Mouse (Mus musculus) layer of hippocampus, postnatal 36 days (tissue): ENCODE results near the gene Mrpl33. TPM values are rescaled to one million over a fixed set of nuclear protein-coding genes. Genes with fewer than 3 reads are reported as not detected.
A peak's percentile ranks its signal among the peaks of the same experiment; 100 is the strongest.
"Not testable (repeated sequence)": the region's sequence is repeated elsewhere in the genome, so short reads cannot be mapped to it uniquely, and the experiment has no call there.

Source experiments
- DNase-seq, 2 experiments: peaks; one replicate each; pipeline ENCODE4 v3.0.0; 2022
- total RNA-seq, 2 experiments: library from RNA; stranded (reverse); gene quantifications; 2 replicates each; pipeline ENCODE4 v1.2.3; 2021

Mrpl33 gene
- total RNA-seq, 2 experiments from 2014 or later = 101 to 104 TPM

DNA sequence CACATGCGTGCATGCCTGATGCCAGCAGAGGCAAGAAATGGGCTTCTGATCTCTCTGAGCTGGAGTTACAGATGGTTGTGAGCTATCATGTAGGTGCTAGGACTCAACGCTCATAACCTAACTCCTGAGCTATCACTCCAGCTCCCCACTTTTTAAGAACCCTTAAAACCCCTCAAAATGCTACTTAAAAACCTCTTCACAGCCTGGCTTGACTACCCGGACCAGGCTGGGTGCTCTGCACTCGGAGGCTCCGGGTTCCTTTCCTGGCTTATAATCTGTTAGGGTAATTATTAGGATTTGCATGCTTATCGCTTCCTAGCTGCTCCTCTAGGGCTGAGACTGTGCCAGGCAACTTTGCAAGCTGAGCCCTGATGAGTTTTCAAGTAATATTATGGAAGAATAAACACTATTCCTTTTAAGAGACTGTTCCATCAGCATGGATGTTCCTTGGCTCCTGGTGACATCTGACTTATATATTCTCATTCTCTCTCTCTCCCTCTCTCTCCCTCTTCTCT, 752 bp downstream of the Mrpl33 start:
- DNase-seq = no peak

DNA sequence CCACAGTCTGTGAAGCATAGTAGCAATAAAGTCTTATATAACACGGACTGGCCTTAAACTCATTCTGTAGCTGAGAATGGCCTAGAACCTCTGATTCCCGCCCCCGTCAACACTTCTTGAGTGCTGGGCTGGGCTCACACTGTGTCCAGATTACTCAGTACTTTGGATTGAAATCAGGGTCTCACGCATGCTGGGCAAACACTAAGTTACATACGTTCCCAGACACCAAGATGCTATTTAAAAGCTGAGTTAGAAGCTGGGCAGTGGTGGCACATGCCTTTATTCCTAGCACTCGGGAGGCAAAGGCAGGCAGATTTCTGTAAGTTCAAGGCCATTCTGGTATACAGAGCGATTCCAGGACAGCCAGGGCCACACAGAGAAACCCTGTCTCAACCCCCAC, 1.4 kb downstream of the Mrpl33 start:
- DNase-seq = no peak

GRCm38 (mm10) chr5:31598579-31598978, 1.8 kb downstream of the Mrpl33 start:
- DNase-seq = no peak

GRCm38 (mm10) chr5:31599161-31599560, 2.4 kb downstream of the Mrpl33 start:
- DNase-seq = no peak

DNA sequence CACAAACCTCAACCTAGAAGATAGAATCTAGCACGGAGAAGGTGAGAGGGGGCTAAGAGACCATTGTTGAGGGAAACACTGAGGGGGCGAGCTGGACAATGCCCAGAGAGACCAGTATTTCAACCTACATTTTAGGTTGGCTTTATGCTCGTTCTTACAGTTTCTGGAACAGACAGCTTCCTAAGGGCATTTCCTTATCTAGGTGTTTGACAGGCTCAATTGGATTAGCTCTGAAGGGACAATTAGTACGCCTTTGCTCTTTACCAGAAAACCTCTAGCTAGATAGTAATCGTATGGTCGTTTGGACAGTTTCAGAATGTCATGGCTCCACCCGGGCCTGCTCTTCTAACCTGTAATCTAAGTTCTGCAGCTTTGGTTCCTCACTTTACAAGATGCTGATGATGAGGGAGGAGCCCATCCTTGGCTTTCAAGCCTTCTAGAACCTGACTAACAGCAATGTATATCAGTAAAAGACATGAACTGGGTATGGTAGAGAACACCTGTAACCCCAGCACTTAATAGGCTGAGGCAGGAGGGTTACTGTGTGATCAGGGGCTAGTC, 4.5 kb downstream of the Mrpl33 start:
- no peak for DNase-seq

DNA sequence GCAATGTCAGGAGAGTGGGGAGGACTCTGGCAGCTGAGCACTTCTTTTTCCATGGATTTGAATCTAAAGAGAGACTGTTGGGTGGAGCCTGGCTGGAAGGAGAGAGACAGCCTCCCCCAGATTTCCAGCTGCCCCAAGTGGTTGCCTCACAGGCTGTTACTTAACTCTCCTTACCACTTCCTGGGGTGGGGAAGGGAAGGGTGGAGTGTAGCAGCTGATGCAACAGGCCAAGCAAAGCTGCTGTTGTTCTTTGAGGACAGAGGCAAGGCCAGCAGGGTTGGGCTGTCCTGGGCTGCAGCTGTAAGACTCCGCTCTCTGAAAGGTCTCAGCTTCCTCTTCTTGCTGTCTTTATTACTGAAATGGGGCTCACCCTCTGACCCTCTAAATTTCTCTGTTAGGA, 5.6 kb downstream of the Mrpl33 start:
- DNase-seq = peak; percentile 12 to 14

DNA sequence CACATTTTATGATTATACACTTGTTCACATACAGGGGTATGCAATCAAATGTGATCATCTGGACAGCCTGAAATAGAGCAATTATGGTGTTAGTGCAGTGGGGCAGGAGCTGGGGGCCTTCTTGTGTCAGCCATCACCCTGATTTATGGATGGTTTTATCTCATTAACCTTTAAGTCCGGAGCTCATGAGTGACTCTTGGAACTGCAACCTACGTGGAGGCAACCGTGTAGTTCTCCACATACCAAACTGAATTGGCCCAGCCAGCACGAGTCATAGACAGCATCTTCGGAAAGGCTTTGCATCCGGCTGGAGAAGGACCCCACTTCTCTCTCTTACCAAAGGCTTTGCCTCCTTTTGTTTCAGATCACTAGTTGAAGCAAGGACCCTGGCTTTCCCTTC, 7.0 kb downstream of the Mrpl33 start:
- no peak for DNase-seq

GRCm38 (mm10) chr5:31606151-31606550, 9.4 kb downstream of the Mrpl33 start:
- DNase-seq = no peak

- DNase-seq = no peak
Measured at GRCm38 (mm10) chr5:31610376-31611086, 13.8 kb downstream of the Mrpl33 start.

- DNase-seq = no peak
Measured at GRCm38 (mm10) chr5:31611186-31611585, 14.5 kb downstream of the Mrpl33 start.

DNA sequence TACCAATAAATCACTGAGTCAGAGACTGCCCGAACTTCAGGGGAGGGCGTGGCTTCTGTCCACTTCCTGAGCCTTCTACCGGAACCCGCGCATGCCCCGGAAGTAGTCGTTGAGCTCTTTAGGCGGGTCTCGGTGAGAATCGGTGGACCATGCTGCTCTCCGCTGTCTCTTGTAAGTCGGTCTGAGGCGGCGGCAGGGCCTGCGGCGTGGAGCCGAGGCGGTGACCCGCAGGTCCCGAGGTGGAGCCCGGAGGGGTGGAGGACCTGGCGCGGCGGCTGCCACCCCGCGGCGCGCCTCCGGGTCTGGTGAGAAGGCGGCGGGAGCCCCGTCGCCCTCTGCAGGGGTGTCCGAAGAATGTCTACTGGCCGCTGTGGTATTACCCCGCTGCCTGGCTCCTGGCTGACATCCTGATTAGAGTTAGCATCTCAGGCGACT, 17.1 kb downstream of the Mrpl33 start:
- peak; percentile 74 to 78 for DNase-seq

DNA sequence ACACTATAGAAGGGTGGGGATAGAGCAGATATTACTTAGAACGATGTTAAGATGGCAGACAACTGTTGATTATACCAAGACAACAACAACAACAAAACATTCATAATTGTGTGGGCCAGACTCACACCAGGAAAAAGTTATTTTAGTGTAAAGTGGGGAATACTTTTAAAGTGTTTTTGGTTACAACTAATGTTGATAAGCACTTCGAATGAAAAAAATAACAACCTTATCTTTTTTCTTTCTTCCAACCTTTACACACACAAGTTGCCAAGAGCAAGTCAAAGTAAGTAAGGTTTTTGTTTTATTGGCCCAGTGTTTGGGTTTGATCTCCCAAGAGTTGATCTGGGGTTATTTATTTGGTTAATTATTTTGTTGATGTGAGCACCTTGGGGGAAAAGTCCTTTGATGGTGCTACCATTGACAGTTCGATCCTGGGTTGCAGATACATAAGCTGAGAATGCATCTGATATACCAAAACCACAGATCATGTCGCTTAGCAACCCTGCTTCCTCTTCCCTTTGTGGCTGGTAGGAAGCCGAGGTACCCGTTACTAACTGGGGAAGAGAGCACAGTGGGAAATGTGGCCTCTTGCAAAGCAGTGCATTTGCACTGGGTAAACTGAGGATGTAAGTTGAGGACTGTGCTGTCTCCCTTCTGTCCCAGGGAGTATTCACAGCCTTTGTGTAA, 17.7 kb downstream of the Mrpl33 start:
- no peak for DNase-seq

DNA sequence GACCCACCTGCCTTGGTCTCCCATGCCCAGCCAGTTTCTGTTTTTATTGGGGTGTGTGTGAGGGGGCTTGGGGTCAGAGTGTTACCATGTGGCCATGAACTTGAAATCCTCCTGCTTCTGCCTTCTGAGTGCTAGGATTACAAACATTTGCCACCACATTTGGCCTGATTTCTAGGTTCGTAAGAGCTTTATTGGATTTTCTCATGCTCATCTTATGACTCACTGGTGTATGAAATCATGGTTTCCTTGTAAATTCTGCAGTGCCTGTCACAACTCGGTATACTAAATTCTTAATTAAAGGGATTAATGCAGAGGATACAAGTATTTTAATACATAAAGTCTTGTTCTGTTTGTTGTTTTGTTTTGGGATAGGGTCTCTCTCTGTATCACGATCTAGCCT, 23.6 kb downstream of the Mrpl33 start:
- DNase-seq = no peak

- DNase-seq = no peak
Measured at GRCm38 (mm10) chr5:31627117-31627516, 30.4 kb downstream of the Mrpl33 start.

GRCm38 (mm10) chr5:31627562-31628526, 31.1 kb downstream of the Mrpl33 start:
- DNase-seq = no peak

- DNase-seq = no peak
Measured at GRCm38 (mm10) chr5:31628555-31628954, 31.8 kb downstream of the Mrpl33 start.

GRCm38 (mm10) chr5:31630064-31630463, 33.3 kb downstream of the Mrpl33 start:
- DNase-seq = no peak

DNA sequence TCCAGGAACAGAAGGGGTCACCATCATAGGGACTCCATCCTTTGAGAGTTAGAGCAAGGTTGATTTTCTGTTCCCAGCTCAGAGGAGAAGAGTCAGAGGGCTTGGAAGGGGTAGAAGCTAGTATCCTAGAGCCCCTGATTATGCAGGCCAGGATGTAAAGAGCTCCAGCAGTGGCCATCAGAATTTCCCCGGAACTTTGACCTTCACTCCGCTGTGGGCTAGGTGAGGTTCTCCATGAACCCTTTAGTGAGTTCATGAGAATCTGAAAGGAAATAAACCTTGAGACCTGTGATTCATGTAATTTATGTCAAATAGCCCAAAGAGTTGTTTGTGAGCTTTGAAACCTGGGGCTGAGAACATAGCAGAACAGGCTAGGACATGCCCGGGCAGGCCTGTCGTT, 34.4 kb downstream of the Mrpl33 start:
- not testable (repeated sequence) for DNase-seq

- no peak for DNase-seq
Measured at GRCm38 (mm10) chr5:31634161-31634560, 37.4 kb downstream of the Mrpl33 start.

- no peak for DNase-seq
Measured at GRCm38 (mm10) chr5:31634679-31635078, 37.9 kb downstream of the Mrpl33 start.

DNA sequence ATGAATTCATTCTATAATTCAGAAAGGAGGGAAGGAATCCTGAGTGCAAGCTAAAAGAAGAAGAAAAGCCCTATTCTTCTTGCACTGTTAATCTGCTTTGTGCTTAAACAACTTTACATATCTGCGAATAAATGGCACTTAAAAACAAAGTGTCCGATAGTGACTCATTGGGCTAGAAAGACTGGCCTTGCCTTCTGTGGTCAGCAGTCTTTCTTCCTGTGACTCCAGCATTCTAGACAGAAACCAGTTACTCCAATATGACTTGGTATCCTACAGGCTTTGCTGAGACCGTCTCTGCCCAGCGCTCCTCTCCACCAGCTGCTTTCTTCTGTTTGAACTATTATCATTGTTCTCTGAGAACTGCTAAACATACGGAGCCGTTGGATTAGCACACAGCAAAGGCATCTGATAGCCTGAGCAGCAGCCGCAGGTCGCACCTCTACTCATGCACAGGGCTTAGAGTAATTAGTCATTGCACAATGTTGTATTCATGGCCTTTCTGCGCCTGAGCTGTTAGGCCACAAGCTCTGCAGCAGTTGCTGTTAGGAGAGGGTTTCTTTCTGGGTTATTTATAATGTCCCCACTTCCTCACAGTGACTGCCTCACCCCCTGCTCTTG, 40.0 kb downstream of the Mrpl33 start:
- DNase-seq = no peak

- DNase-seq = no peak
Measured at GRCm38 (mm10) chr5:31640542-31640941, 43.8 kb downstream of the Mrpl33 start.
